Mouse (Mus musculus) limb, embryonic 10.5 days (tissue): ENCODE measurements at regions not wholly inside any gene's neighbourhood (a gene's known extent, or its start where the extent isn't known, plus 50 kb on each side); places are given as distances from the start of the nearest gene placed in this dataset.

Experiments used
- DNase-seq: peaks from one replicate; pipeline ENCODE4 v3.0.0-alpha.2; 2017; ENCODE audit warnings: low spot score
- H3K27ac ChIP-seq: fragments of 300-500 bp; sonication (generic); 2 replicates; pipeline ENCODE4 v1.5.1; 2016; ENCODE audit warnings: mild to moderate bottlenecking
- H3K27me3 ChIP-seq: fragments of 300-500 bp; sonication (generic); 2 replicates; pipeline ENCODE4 v1.6.1; 2016; ENCODE audit warnings: low read depth, mild to moderate bottlenecking; ENCODE audit not compliant: poor library complexity, severe bottlenecking
- H3K36me3 ChIP-seq: fragments of 300-500 bp; sonication (generic); 2 replicates; pipeline ENCODE4 v1.6.1; 2016; ENCODE audit warnings: mild to moderate bottlenecking, moderate library complexity
- H3K4me1 ChIP-seq: fragments of 300-500 bp; sonication (generic); 2 replicates; pipeline ENCODE4 v1.6.1; 2016
- H3K4me3 ChIP-seq: fragments of 300-500 bp; sonication (generic); 2 replicates; pipeline ENCODE4 v1.5.1; 2016; ENCODE audit warnings: mild to moderate bottlenecking, moderate library complexity
- H3K9me3 ChIP-seq: fragments of 300-500 bp; sonication (generic); replicated peaks from 2 replicates; pipeline ENCODE4 v1.6.1; 2016; ENCODE audit warnings: mild to moderate bottlenecking
- WGBS: fragments of 180-500 bp; shearing (Covaris S2); methylation state at CpG from one replicate; pipeline ENCODE4 v1.1.7; 2016; 5-methylcytosine and 5-hydroxymethylcytosine counted together

DNA sequence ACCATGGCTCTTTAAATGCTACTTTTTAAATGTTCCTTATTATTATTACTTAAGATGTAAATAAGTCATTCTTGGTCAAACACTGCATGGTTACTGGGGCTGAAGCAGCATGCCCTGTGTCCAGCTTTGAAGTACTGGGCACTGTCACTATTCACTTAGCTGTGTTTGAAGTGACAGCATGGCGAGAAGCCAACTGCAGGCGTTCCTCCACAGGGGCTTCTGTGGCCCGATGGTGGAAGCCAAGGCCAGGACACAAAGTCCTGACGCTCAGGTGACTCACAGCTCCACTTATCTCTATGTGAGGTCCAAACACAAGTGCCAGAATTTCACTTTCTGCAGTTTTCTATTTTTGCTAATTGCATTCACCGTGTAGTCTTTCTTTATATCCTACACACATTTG lies 65.3 kb downstream of the Cdca7 start:
- no peak overlapping the region for H3K4me3 ChIP-seq
- H3K27ac ChIP-seq = no peak overlapping the region
- no peaks in the 10 kb centered on the region for H3K27me3 ChIP-seq
- DNase-seq = no peak
- no peaks in the 10 kb centered on the region for H3K4me1 ChIP-seq
- H3K36me3 ChIP-seq = no peaks in the 10 kb centered on the region
- H3K9me3 ChIP-seq = no peaks in the 10 kb centered on the region
- 86% methylated on average over 5 of the region's 5 CpGs for WGBS

DNA sequence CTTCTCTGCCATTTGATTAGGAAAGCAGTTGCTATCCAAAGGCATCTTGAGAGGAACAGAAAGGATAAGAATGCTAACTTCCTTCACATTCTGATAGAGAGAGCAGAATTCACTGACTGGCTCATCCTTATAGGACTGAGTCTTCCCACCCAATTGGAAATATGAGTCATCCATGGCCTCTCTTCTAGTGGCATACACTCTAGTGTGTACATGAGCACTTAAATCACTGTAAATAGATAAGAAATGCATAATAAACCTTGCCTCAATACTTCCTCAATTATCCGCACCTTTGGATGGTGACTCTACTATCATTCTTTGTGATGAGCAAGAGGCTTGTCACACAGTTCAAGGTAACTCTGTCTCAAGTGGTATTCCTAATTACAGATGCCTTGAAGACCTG lies 69.5 kb downstream of the Cdca7 start:
- no peaks in the 10 kb centered on the region for H3K4me1 ChIP-seq
- WGBS = 91% methylated on average over 1 of the region's 1 CpGs

DNA sequence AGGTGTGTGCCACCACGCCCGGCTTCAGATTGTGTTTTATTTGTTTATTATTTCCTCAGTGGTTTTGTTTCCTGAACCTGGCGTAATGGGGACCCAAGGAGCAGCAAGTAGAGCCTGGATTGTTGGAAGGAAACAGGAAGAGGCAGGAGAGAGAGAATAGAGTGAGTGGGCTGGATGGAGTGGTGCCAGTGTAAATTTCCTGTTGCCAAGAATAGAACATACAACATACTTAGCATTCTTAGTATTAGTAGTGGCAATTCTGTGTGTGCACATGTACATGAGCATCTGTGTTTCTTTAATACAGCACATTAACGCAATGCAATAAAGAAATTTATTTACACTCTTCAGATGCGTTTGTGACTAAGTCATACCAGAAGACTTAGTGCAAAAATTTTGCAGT lies 70.5 kb downstream of the Cdca7 start:
- Histone ChIP-seq H3K4me3 (no peak overlapping the region), H3K27ac (no peak overlapping the region), H3K9me3 (no peaks in the 10 kb centered on the region), H3K36me3 (no peaks in the 10 kb centered on the region), H3K4me1 (peaks cover 6% of the 10 kb centered on the region), H3K27me3 (peaks cover 4% of the 10 kb centered on the region; the same call in 1 of the 2 replicates)
- no peak for DNase-seq
- WGBS = 94% methylated on average over 5 of the region's 5 CpGs

More for the DNA sequence above, 69.5 kb downstream of the Cdca7 start:
- H3K36me3 ChIP-seq = no peaks in the 10 kb centered on the region
- H3K27me3 ChIP-seq = peaks cover 4% of the 10 kb centered on the region; the same call in 1 of the 2 replicates
- no peak overlapping the region for H3K27ac ChIP-seq
- no peak overlapping the region for H3K4me3 ChIP-seq
- H3K9me3 ChIP-seq = no peaks in the 10 kb centered on the region
- DNase-seq = no peak

DNA sequence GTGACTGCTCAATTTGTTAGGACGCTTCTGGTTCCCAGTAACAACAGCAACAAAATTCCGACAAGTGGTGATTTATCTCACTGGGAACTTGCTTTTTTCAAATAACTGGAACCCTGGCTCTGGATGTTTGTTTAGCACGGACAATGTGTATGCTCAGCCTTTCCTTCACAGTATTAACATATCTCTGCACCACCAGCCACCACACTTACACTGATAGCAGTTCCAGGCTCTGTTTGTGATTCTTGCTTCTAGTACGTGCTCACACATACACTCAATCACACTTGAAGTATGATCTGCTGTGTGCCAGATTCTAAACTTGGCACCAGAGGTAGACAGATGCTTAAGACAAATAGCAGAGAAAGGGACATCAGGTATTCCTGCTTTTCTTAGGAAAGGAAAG lies 71.0 kb downstream of the Cdca7 start:
- no peak for DNase-seq
- Histone ChIP-seq H3K9me3 (no peaks in the 10 kb centered on the region), H3K27ac (no peak overlapping the region), H3K4me1 (peaks cover 11% of the 10 kb centered on the region), H3K27me3 (peaks cover 4% of the 10 kb centered on the region; the same call in 1 of the 2 replicates), H3K36me3 (no peaks in the 10 kb centered on the region), H3K4me3 (no peak overlapping the region)
- WGBS = 73% methylated on average over 4 of the region's 4 CpGs

DNA sequence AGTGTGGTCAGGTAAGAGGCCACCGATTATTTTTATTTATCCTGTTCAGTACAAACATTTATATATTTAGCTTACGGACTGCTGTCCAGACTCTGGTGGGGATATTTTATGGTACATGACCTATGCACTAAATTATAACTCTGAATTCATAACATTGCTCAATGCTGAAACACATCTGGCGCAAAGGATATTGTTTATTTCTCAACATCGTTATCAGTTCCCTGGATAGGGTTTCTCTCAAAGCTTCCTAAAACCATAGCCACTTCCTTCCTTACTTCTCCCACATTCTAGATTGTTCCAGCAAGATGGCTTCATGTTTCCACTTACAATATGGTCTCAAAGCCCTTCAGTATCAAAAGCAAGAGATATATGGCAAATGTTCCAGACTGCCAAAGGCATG lies 75.3 kb downstream of the Cdca7 start:
- H3K4me1 ChIP-seq = peaks cover 15% of the 10 kb centered on the region
- no peak for DNase-seq
- no peaks in the 10 kb centered on the region for H3K9me3 ChIP-seq
- H3K27ac ChIP-seq = no peak overlapping the region
- peaks cover 4% of the 10 kb centered on the region; the same call in 1 of the 2 replicates for H3K27me3 ChIP-seq
- no peaks in the 10 kb centered on the region for H3K36me3 ChIP-seq
- H3K4me3 ChIP-seq = no peak overlapping the region
- 92% methylated on average over 4 of the region's 4 CpGs for WGBS

DNA sequence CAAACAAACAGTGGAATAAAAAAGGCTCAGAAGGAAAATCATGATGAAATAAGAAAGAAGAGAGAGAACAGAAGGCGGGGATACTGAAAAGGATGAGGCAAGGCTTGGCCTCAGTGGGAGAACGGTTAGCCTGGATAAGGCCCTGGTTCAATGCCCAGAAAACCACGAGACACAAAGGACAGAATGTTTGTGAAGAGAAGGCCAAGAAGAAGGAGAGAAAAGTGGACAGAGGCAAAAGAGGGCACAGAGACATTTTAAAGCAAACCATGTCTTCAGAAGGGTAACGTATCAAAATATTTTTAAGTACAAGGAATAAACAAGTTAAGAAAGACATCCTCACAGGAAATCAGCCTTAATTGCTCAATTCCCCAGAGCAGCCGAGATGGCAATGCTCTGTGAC lies 78.6 kb downstream of the Cdca7 start:
- no peaks in the 10 kb centered on the region for H3K36me3 ChIP-seq
- 89% methylated on average over 5 of the region's 5 CpGs for WGBS
- no peaks in the 10 kb centered on the region for H3K27me3 ChIP-seq

DNA sequence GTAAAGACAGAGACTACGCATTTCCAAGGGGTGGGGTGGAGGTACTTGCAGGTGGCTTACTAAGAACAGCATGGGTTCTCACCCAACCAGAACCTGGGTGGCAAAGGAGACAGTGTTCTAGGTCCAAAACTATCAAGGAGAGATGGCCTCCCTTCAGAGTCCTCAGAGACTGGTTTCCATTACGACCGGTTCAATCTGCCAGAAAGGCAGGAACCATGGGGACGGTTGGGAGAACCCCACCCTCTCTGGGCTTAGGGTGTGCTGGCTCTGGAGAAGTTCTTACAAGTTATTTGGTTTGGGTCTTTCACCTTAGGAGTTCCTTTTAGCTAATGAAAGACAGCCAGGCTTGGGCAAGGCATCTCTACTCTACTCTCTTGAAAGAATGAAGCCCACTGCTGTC lies 79.2 kb downstream of the Cdca7 start:
- Histone ChIP-seq H3K36me3 (no peaks in the 10 kb centered on the region), H3K4me3 (no peak overlapping the region), H3K4me1 (peaks cover 45% of the 10 kb centered on the region), H3K9me3 (no peaks in the 10 kb centered on the region), H3K27me3 (0 out of 2 replicates have a peak, but pooled peaks cover 2% of the 10 kb centered on the region), H3K27ac (no peak overlapping the region)
- DNase-seq = no peak
- WGBS = 95% methylated on average over 4 of the region's 4 CpGs

More for the DNA sequence above, 78.6 kb downstream of the Cdca7 start:
- Histone ChIP-seq H3K27ac (no peak overlapping the region), H3K4me3 (no peak overlapping the region), H3K4me1 (peaks cover 45% of the 10 kb centered on the region), H3K9me3 (no peaks in the 10 kb centered on the region)
- DNase-seq = no peak

DNA sequence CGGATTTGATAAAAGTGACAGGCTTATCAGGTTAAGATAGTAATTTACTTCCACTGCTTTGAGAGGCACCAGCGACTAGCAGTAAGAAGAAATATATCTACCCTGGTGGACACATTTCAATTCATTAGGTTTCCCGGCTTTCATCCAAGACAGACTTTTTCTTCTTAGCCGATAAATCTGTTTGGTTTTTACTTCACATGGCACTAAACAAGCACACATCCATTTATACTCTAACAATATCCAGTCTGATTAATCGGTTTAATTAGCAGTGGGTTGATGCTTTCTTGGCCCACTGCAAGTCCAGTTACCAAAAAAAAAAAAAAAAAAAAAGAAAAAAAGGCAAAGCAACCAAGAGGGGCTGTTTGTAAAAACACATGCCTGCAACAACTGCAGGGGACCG lies 79.6 kb downstream of the Cdca7 start:
- Histone ChIP-seq H3K36me3 (no peaks in the 10 kb centered on the region), H3K27me3 (0 out of 2 replicates have a peak, but pooled peaks cover 3% of the 10 kb centered on the region), H3K4me3 (no peak overlapping the region), H3K4me1 (peaks cover 45% of the 10 kb centered on the region), H3K9me3 (no peaks in the 10 kb centered on the region), H3K27ac (no peak overlapping the region)
- 73% methylated on average over 6 of the region's 6 CpGs for WGBS
- no peak for DNase-seq

DNA sequence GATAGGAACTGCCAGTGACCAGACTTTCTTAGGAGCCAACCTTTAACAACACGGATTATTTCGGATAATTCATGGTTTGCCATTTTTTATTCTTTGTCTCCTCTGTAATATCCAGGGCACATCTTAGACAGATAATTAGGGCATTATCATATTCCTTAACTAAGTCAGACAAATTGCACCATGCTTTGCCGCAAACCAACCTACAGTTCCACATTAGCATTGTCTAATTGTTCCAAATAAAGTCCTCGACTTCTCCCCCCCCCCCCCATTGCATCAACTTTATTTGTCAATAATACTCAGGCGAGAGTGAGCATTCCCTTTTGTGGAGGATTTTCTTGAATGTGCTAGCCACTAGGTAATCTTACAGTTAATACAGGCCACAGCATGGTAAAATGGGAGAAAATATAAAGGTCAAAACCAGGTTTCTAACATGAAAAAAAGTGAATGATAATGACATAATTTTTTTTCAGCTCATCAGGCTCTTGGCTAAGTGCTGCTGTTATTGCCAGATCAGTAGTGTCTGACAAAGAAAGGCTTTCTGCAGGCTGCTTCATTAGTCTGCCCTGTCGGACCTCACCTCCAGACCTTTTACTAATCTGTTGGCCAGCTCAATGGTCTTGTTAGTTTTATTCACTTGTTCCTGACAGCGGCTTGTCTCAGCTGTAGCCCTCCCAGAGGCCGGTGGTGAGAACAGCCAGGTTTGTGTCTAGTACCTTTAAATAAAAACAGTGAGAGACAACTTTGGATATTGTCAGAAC lies 80.3 kb downstream of the Cdca7 start:
- Histone ChIP-seq H3K27me3 (0 out of 2 replicates have a peak, but pooled peaks cover 3% of the 10 kb centered on the region), H3K27ac (no peak overlapping the region; the same call in 1 of the 2 replicates), H3K9me3 (no peaks in the 10 kb centered on the region), H3K36me3 (no peaks in the 10 kb centered on the region), H3K4me3 (no peak overlapping the region), H3K4me1 (peaks cover 42% of the 10 kb centered on the region)
- DNase-seq = no peak
- 72% methylated on average over 8 of the region's 8 CpGs for WGBS

DNA sequence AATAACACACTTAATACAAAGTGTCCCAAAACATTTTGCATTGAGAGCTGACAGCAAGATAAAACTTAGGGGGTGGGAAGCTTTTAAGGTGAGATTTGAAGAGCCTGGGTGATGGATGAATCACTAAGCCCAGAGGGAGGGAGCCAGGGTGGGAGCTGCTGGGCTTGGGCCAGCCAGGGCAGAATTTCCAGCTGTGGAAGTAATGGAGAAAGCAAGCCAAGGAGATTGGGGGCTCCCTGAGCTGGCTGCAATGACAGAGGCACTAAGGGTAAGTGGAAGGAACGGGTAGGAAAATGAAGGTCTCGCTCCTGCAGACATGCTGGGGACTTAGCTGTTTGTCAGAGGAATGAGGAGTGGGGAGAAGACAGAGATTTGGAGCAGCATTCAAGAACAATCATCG lies 81.2 kb downstream of the Cdca7 start:
- Histone ChIP-seq H3K36me3 (no peaks in the 10 kb centered on the region), H3K4me3 (0 out of 2 replicates have a peak overlapping the region, but pooled peaks have one; percentile 17), H3K27me3 (0 out of 2 replicates have a peak, but pooled peaks cover 3% of the 10 kb centered on the region), H3K9me3 (no peaks in the 10 kb centered on the region), H3K4me1 (peaks cover 34% of the 10 kb centered on the region), H3K27ac (peak overlapping the region; percentile 76)
- 38% methylated on average over 3 of the region's 3 CpGs for WGBS
- no peak for DNase-seq

DNA sequence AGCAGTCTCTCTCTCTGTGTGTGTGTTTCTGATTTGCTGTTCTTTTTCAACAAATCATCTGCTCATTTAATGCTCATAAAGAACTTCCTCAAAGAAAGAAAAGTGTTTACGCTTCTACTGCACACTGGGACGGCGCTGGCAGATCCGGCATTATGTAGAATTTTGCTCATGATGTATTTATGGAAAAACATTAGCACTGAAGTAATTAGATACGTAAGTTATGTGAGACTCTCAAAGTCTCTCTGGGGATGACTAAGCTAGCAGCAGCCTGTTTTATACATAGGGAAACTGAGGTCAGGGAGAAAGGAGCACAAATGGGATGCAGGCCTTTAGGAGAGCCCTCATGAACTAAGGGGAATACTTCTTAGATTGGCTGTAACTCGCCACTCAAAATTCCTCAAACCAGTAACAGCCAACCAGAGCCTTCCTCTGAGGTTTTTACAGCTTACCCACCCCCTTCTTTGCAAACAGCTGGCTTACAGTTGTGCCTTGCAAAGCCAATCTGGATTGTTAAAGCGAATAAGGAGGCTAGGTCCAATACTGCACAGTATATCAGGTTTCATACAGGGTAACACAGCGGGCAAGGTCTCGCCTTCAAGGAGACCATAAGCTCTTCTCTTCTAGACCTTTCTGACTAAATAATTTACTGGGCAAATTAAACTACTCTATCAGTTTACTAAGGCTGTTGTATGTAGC lies 81.8 kb downstream of the Cdca7 start:
- peak; percentile 50 for DNase-seq
- Histone ChIP-seq H3K27me3 (0 out of 2 replicates have a peak, but pooled peaks cover 3% of the 10 kb centered on the region), H3K27ac (peak overlapping the region; percentile 76), H3K36me3 (no peaks in the 10 kb centered on the region), H3K4me3 (0 out of 2 replicates have a peak overlapping the region, but pooled peaks have one; percentile 17), H3K9me3 (no peaks in the 10 kb centered on the region), H3K4me1 (peaks cover 34% of the 10 kb centered on the region)
- WGBS = 56% methylated on average over 9 of the region's 9 CpGs

DNA sequence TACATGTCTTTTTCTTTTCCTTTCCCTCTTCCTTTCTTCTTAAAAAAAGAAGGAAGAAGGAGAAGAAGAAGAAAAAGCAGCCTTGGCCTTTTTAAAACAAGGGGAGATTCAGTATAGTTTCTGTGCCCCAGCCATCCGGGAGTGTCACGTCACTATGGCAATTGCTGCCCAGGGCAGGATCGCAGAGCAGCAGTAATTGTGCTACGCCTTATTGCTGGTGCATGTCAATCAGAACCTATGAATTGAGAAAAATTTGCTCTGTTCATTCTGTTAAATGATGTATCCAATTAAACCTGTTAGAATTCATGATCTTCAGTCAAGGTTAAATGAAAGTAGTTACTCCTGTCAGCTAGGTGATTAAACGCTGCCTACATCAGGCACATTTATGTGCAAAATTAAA lies 85.4 kb downstream of the Cdca7 start:
- WGBS = 85% methylated on average over 5 of the region's 5 CpGs
- 0 out of 2 replicates have a peak, but pooled peaks cover 14% of the 10 kb centered on the region for H3K27me3 ChIP-seq

DNA sequence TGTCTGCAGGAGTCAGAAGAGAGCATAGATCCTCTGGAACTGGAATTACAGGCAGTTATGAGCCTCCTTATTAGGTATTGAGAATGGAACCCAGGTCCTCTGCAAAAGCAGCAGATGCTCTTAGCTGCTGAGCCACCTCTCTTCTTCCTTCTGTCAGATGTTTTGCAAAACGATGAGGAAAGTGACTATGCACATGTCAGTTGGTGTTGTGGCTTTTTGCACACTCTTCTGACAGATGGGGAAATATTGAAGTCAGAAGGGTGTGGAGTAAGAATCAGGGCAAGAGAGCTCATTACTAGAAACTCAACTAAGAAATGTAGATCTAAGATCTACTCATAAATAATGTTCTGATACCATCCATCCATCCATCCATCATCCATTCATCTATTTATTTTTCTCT lies 102.4 kb downstream of the Cdca7 start:
- Histone ChIP-seq H3K4me3 (no peak overlapping the region), H3K27me3 (no peaks in the 10 kb centered on the region), H3K9me3 (no peaks in the 10 kb centered on the region), H3K36me3 (no peaks in the 10 kb centered on the region), H3K27ac (no peak overlapping the region), H3K4me1 (no peaks in the 10 kb centered on the region; the same call in 1 of the 2 replicates)
- WGBS = 96% methylated on average over 1 of the region's 1 CpGs
- DNase-seq = no peak

More for the DNA sequence above, 85.4 kb downstream of the Cdca7 start:
- H3K9me3 ChIP-seq = no peaks in the 10 kb centered on the region
- H3K4me1 ChIP-seq = peaks cover 29% of the 10 kb centered on the region
- no peak for DNase-seq
- no peaks in the 10 kb centered on the region for H3K36me3 ChIP-seq
- H3K27ac ChIP-seq = no peak overlapping the region
- no peak overlapping the region for H3K4me3 ChIP-seq
